Mouse (Mus musculus) heart, embryonic 11.5 days (tissue): Measurements from ENCODE around the gene Efs. TPM values are rescaled to one million over a fixed set of nuclear protein-coding genes. Genes with fewer than 3 reads are reported as not detected.

Experiments used
- ATAC-seq: fragments of 200-750 bp; cut with Nextera tagmentation; replicated peaks from 2 replicates; pipeline ENCODE4 v1.8.0; 2017; ENCODE audit warnings: moderate library complexity; ENCODE audit not compliant: insufficient number of reproducible peaks, low FRiP score, low TSS enrichment
- H3K27ac ChIP-seq: fragments of 300-500 bp; sonication (generic); 2 replicates; pipeline ENCODE4 v1.5.1; 2014; ENCODE audit warnings: mild to moderate bottlenecking, low read depth, low read length
- H3K27me3 ChIP-seq: fragments of 300-500 bp; sonication (generic); 2 replicates; pipeline ENCODE4 v1.6.1; 2014; ENCODE audit warnings: mild to moderate bottlenecking, low read length, mixed read lengths; ENCODE audit not compliant: control insufficient read depth, insufficient read depth
- H3K36me3 ChIP-seq: fragments of 300-500 bp; sonication (generic); 2 replicates; pipeline ENCODE4 v1.6.1; 2014; ENCODE audit warnings: mild to moderate bottlenecking, low read length, moderate library complexity, mixed read lengths; ENCODE audit not compliant: control insufficient read depth, insufficient read depth
- H3K4me1 ChIP-seq: fragments of 300-500 bp; sonication (generic); 2 replicates; pipeline ENCODE4 v1.6.1; 2014; ENCODE audit warnings: low read length; ENCODE audit not compliant: control insufficient read depth, insufficient read depth
- H3K4me2 ChIP-seq: fragments of 300-500 bp; sonication (generic); 2 replicates; pipeline ENCODE4 v1.6.1; 2014; ENCODE audit warnings: mild to moderate bottlenecking, moderate library complexity
- H3K4me3 ChIP-seq: fragments of 300-500 bp; sonication (generic); 2 replicates; pipeline ENCODE4 v1.5.1; 2014; ENCODE audit warnings: low read depth, low read length
- H3K9ac ChIP-seq: fragments of 300-500 bp; sonication (generic); 2 replicates; pipeline ENCODE4 v1.6.1; 2014; ENCODE audit warnings: mild to moderate bottlenecking, low read depth, low read length, moderate library complexity
- H3K9me3 ChIP-seq: fragments of 300-500 bp; sonication (generic); replicated peaks from 2 replicates; pipeline ENCODE4 v1.6.1; 2016; ENCODE audit warnings: low read length; ENCODE audit not compliant: control insufficient read depth
- WGBS: fragments of 180-500 bp; shearing (Covaris S2); extraction: QIAGEN DNeasy Blood & Tissue Kit; methylation state at CpG from one replicate; pipeline ENCODE4 v1.1.7; 2014; ENCODE audit not compliant: insufficient replicate concordance; 5-methylcytosine and 5-hydroxymethylcytosine counted together
- polyA plus RNA-seq: library from polyadenylated mRNA; unstranded; fragments of >200 nt; fragmentation: Nextera tagmentation; extraction: Ambion mirVana; gene quantifications from 2 replicates; pipeline ENCODE4 v1.2.1, GENCODE M21; 2014

The Efs gene
- polyA plus RNA-seq, 1 experiment from 2014 or later = 11.0 TPM

- ATAC-seq = peak; percentile 83
- H3K4me3 ChIP-seq = peak within 1 kb of the TSS; percentile 56
- WGBS = under 1% methylated on average over 27 of the region's 27 CpGs
Observed at GRCm38 (mm10) chr14:54883154-54884021, 42.5 kb downstream of the Efs start, which contains the start of the genes Bcl2l2 and Gm20521. Gene Bcl2l2 (plus strand): TSS chr14:54883377. Gene Gm20521 (plus strand): TSS chr14:54883441.

GRCm38 (mm10) chr14:54877048-54877715 is 48.7 kb downstream of the Efs start, which contains the start of gene Ppp1r3e:
Gene Ppp1r3e (minus strand): TSS chr14:54877550.
- peak within 1 kb of the TSS; percentile 77 for H3K9ac ChIP-seq
- no peaks in the 10 kb centered on the region for H3K27me3 ChIP-seq
- peak within 1 kb of the TSS; percentile 70 for H3K4me3 ChIP-seq
- ATAC-seq = peak; percentile 69
- H3K9me3 ChIP-seq = no peaks in the 10 kb centered on the region
- H3K4me1 ChIP-seq = peaks cover 10% of the 10 kb centered on the region; the same call in 1 of the 2 replicates
- H3K36me3 ChIP-seq = no peaks in the 10 kb centered on the region
- under 1% methylated on average over 46 of the region's 61 CpGs for WGBS
- H3K4me2 ChIP-seq = peak within 1 kb of the TSS; percentile 91
- H3K27ac ChIP-seq = peak within 1 kb of the TSS; percentile 73

More at GRCm38 (mm10) chr14:54883154-54884021, 42.5 kb downstream of the Efs start, which contains the start of the genes Bcl2l2 and Gm20521:
- Histone ChIP-seq H3K4me1 (peaks cover 13% of the 10 kb centered on the region), H3K9ac (peak within 1 kb of the TSS; percentile 78), H3K27me3 (no peaks in the 10 kb centered on the region), H3K27ac (peak within 1 kb of the TSS; percentile 90), H3K36me3 (peaks cover 4% of the 10 kb centered on the region; the same call in 1 of the 2 replicates), H3K9me3 (no peaks in the 10 kb centered on the region), H3K4me2 (peak within 1 kb of the TSS; percentile 73)

GRCm38 (mm10) chr14:54876539-54877047 is 49.3 kb downstream of the Efs start:
- H3K36me3 ChIP-seq = no peaks in the 10 kb centered on the region
- peak; percentile 86 for ATAC-seq

GRCm38 (mm10) chr14:54875844-54876538 is 49.9 kb downstream of the Efs start:
- peak overlapping the region; percentile 77 for H3K9ac ChIP-seq
- H3K9me3 ChIP-seq = no peaks in the 10 kb centered on the region
- H3K4me2 ChIP-seq = peak overlapping the region; percentile 91
- H3K27ac ChIP-seq = peak overlapping the region; percentile 73; the same call in 1 of the 2 replicates
- WGBS = 2% methylated on average over 36 of the region's 36 CpGs
- ATAC-seq = peak; percentile 15; the same call in 1 of the 2 replicates
- no peaks in the 10 kb centered on the region for H3K27me3 ChIP-seq
- H3K4me1 ChIP-seq = peaks cover 10% of the 10 kb centered on the region; the same call in 1 of the 2 replicates
- H3K36me3 ChIP-seq = no peaks in the 10 kb centered on the region
- peak overlapping the region; percentile 70 for H3K4me3 ChIP-seq

More at GRCm38 (mm10) chr14:54876539-54877047, 49.3 kb downstream of the Efs start:
- Histone ChIP-seq H3K4me3 (peak overlapping the region; percentile 70), H3K9ac (peak overlapping the region; percentile 77), H3K4me2 (peak overlapping the region; percentile 91), H3K4me1 (peaks cover 10% of the 10 kb centered on the region; the same call in 1 of the 2 replicates), H3K9me3 (no peaks in the 10 kb centered on the region), H3K27me3 (no peaks in the 10 kb centered on the region), H3K27ac (peak overlapping the region; percentile 73)
- under 1% methylated on average over 68 of the region's 72 CpGs for WGBS

- no peak overlapping the region for H3K4me3 ChIP-seq
- 75% methylated on average over 3 of the region's 3 CpGs for WGBS
- no peaks in the 10 kb centered on the region for H3K9me3 ChIP-seq
- H3K4me1 ChIP-seq = peaks cover 10% of the 10 kb centered on the region; the same call in 1 of the 2 replicates
- H3K9ac ChIP-seq = no peak overlapping the region
- no peaks in the 10 kb centered on the region for H3K36me3 ChIP-seq
- no peak overlapping the region for H3K27ac ChIP-seq
- no peak overlapping the region for H3K4me2 ChIP-seq
- H3K27me3 ChIP-seq = no peaks in the 10 kb centered on the region
- no peak for ATAC-seq
Observed at GRCm38 (mm10) chr14:54874165-54874564, 51.8 kb downstream of the Efs start.

- no peak within 1 kb of the TSS for H3K4me2 ChIP-seq
Observed at GRCm38 (mm10) chr14:54870861-54871260, 55.1 kb downstream of the Efs start, which contains the start of gene Homez. Gene Homez (minus strand): TSS chr14:54870961.

GRCm38 (mm10) chr14:54868026-54868425 is 57.9 kb downstream of the Efs start:
- Histone ChIP-seq H3K4me1 (no peaks in the 10 kb centered on the region), H3K9ac (no peak overlapping the region), H3K27ac (no peak overlapping the region), H3K4me2 (no peak overlapping the region), H3K9me3 (no peaks in the 10 kb centered on the region), H3K27me3 (no peaks in the 10 kb centered on the region), H3K4me3 (no peak overlapping the region), H3K36me3 (no peaks in the 10 kb centered on the region)
- WGBS = 85% methylated on average over 4 of the region's 4 CpGs
- no peak for ATAC-seq

More at GRCm38 (mm10) chr14:54870861-54871260, 55.1 kb downstream of the Efs start, which contains the start of gene Homez:
- ATAC-seq = no peak
- H3K4me1 ChIP-seq = 0 out of 2 replicates have a peak, but pooled peaks cover 3% of the 10 kb centered on the region
- no peak within 1 kb of the TSS for H3K27ac ChIP-seq
- WGBS = 81% methylated on average over 5 of the region's 5 CpGs
- no peak within 1 kb of the TSS for H3K4me3 ChIP-seq
- no peaks in the 10 kb centered on the region for H3K36me3 ChIP-seq
- no peaks in the 10 kb centered on the region for H3K27me3 ChIP-seq
- no peaks in the 10 kb centered on the region for H3K9me3 ChIP-seq
- no peak within 1 kb of the TSS for H3K9ac ChIP-seq
